Mouse (Mus musculus) layer of hippocampus, adult 2 months (tissue): Measurements from ENCODE around the gene Slc2a5. TPM values are rescaled to one million over a fixed set of nuclear protein-coding genes. Genes with fewer than 3 reads are reported as not detected.

Experiments used
- DNase-seq, 2 experiments: peaks; one replicate each; pipeline ENCODE4 v3.0.0; 2022; ENCODE audit warnings: low spot score in 2 of 2
- H3K27ac ChIP-seq: fragments of 200-600 bp; 2 replicates; pipeline ENCODE4 v1.8.1; 2022
- H3K4me3 ChIP-seq: fragments of 200-600 bp; 2 replicates; pipeline ENCODE4 v1.8.1; 2022; ENCODE audit warnings: mild to moderate bottlenecking
- CTCF ChIP-seq: fragments of 200-600 bp; conservative IDR thresholded peaks from 2 replicates; pipeline ENCODE4 v1.8.1; 2022; ENCODE audit warnings: antibody characterized with exemption, mild to moderate bottlenecking, moderate library complexity
- total RNA-seq, 2 experiments: library from RNA; stranded (reverse); gene quantifications; 2 replicates each; pipeline ENCODE4 v1.2.3; 2021

Gene Slc2a5
- total RNA-seq, 2 experiments from 2014 or later, result 4.6 to 5.5 TPM

DNA sequence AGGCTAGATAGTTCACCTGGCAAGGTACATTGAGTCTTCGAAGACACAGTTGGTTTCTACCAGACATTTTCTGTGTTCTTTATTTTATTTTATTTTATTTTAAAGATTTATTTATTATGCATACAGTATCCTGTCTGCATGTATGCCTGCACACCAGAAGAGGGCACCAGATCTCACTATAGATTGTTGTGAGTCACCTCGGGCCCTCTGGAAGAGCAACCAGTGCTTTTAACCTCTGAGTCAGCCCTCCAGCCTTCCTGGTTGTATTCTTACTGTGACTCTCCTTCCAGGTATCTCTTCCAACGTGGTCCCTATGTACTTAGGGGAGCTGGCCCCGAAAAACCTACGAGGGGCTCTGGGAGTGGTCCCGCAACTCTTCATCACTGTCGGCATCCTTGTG lies 16.2 kb downstream of the Slc2a5 start:
- DNase-seq, result no peak
- TF ChIP-seq CTCF, result peak; percentile 39
- Histone ChIP-seq H3K27ac (no peak overlapping the region), H3K4me3 (no peak overlapping the region)

DNA sequence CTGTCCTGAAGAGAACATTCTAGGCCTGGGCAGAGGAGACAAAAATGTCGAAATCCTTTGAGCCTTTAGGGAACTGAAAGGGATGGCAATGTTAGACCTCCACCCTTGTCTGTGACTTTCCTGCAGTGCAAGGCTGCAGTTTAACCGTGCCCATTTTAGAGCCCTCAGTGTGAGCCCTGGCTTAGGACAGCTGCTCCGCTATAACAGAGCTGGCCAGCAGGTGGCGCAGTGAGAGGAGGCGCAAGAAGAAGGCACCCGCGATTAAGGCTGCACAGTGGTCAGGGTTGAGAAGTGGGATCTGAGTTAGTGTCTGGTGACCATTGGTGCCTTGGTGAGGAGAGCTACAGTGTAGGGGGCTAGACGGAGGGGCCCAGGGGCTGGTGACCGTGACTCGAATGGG lies 17.6 kb downstream of the Slc2a5 start:
- peak; percentile 42 to 81 for DNase-seq
- peak; percentile 97 for TF ChIP-seq CTCF
- no peak overlapping the region for H3K4me3 ChIP-seq
- H3K27ac ChIP-seq, result no peak overlapping the region

DNA sequence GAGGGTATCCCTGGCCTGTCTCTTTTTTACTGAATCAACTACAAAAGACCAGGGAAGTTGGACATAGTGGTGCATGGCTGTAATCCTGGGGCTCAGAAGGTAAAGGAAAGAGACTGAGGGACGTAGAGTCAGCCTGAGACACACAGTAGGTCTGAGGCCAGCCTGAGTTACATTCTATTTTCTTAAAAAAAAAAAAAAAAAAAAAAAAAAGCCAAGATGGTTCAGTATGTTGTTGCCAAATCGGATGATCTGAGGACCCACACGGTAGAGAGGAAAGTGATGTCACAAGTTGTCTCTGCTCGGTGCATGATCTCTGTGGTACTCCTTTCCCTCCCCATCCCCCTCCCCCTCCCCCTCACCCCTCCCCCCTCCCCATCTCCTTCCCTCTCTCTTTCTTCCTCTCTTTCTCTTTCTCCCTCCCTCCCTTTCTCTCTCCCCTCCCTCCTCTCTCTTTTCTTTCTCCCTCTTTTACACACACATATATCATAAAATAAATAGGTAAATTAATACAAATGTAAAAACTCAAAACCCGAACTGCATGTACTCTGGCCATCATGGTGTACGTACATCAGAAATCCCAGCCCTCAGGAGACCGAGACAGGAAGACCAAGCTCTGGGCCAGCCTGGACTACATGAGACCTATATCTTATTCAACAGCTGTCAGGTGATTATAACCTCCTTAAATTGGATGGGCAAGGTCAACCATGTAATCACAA lies 18.4 kb downstream of the Slc2a5 start:
- H3K27ac ChIP-seq, result no peak overlapping the region
- TF ChIP-seq CTCF, result no peak
- no peak for DNase-seq
- H3K4me3 ChIP-seq, result no peak overlapping the region

DNA sequence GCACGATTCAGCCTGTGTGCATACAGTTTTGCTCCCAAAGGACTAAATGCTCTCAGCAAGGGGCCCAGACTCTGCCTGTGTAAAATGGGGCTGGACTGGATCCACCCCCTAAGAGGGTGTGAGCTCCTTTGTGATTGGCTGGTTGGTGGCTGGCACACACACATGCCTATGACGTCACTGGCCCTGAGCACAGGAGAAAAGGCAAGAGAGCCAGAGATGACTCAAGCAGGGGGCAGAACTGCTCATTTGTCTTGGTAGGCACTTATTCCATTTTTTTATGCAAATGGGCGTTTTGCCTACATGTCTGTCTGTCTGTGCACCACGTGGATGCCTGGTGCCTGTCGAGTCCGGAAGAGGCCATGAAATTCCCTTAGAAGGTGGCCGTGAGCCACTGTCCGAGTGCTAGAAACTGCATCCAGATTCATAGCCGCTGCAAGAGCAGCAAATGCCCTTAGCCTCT lies 19.0 kb downstream of the Slc2a5 start:
- Histone ChIP-seq H3K4me3 (peak overlapping the region; percentile 18; the same call in 1 of the 2 replicates), H3K27ac (no peak overlapping the region)
- TF ChIP-seq CTCF, result no peak

DNA sequence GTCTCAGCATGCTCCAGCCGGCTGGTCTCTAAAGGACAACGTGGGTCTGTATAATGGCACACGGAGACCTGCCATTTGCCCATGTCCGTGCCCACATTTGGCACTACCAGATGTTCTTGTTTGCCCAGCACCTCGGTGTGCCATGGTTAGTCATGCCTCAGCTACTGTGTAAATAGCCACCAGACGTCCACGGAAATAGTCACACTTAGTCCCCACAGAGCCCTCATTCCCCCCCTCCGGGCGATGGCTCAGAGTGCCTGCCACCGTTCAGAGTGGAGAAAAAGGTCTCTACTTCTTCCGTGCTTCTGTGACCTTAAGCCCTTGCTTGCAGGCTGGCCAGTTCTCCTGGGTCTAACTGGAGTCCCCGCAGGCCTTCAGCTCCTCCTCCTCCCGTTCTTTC lies 20.0 kb downstream of the Slc2a5 start:
- no peak overlapping the region for H3K4me3 ChIP-seq
- no peak overlapping the region for H3K27ac ChIP-seq
- no peak for DNase-seq
- TF ChIP-seq CTCF, result no peak

More for the DNA sequence above, 19.0 kb downstream of the Slc2a5 start:
- DNase-seq, result peak; percentile 51 to 60

DNA sequence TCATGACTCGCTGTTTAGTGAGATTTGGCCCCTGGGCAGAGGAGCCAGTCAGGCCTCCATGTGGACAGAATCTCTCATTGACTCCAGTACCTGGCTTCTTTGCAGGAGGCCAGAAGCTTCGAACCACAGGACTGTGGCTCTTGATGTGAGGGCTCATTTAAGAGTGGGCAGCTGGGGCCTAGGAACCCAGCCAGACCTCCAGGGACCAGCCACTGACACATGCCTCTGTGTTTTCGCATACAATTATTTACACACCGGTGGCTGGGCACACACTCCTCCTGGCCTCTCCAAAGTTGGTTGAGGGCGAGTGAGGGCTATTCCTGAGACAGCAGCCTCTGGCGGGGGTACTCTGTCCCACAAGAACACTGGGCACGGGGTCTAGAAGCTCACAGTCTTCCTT lies 21.3 kb downstream of the Slc2a5 start:
- Histone ChIP-seq H3K27ac (no peak overlapping the region), H3K4me3 (no peak overlapping the region)
- no peak for TF ChIP-seq CTCF
- no peak for DNase-seq

DNA sequence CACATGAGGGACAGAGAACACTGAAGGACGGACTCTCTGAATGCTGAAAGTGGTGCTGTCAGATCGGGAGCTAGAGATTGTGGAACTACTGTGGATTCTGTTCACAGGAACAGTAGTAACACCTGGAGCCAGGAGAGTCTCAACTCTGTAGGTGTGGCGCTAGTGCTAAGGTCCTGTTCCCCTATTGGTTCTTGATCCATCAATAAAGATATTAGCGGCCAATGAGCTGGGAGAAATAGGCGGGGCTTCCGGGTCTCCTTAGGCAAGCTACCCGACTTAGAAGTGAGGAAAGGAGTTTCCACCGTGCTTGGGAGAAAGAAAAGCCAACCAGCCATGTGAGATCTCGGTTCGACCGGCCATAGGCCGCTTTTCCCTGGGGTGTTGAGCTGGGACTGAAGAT lies 25.2 kb downstream of the Slc2a5 start:
- H3K27ac ChIP-seq, result no peak overlapping the region
- no peak for TF ChIP-seq CTCF
- no peak overlapping the region for H3K4me3 ChIP-seq
- DNase-seq, result no peak

DNA sequence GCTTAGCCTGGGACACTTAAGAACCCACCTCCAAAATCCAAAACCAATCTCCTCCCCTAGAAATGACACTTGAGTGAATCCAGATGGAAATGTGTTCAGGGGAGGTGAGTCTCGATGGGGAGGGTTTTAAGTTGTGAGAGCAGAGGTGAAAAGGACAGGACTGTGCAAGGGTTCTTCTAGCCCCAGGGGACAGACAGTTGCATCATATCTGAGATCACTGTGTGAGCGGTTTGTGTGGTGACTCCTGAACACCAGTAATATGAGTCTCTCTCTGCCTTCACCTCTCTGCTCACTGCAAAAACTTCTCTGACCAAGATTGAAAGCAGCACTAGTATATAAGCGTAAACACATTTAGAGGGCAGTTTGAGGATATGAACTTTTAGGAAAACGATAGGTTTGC lies 27.2 kb downstream of the Slc2a5 start:
- TF ChIP-seq CTCF, result no peak
- H3K27ac ChIP-seq, result no peak overlapping the region
- DNase-seq, result no peak
- no peak overlapping the region for H3K4me3 ChIP-seq

DNA sequence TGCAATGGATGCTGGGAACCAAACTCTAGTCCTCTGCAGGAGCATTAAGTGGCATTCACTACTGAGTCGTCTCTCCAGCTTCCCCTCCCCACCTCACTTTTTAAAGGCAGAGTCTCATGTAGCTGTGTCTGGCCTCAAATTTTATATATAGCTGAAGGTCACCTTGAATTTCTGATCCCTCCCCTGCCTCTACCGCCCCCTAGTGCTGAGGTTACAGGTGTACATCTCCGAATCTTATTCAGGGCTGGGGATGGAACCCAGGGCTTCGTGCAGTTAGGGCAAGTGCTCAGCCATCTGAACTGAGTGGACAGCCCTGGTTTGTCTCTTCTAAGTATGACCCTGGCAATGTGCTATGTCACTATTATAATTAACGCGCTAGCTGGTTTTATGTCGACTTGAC lies 32.0 kb downstream of the Slc2a5 start:
- H3K27ac ChIP-seq, result no peak overlapping the region
- peak; percentile 28; the same call in 1 of the 2 replicates for TF ChIP-seq CTCF
- no peak overlapping the region for H3K4me3 ChIP-seq
- no peak for DNase-seq

DNA sequence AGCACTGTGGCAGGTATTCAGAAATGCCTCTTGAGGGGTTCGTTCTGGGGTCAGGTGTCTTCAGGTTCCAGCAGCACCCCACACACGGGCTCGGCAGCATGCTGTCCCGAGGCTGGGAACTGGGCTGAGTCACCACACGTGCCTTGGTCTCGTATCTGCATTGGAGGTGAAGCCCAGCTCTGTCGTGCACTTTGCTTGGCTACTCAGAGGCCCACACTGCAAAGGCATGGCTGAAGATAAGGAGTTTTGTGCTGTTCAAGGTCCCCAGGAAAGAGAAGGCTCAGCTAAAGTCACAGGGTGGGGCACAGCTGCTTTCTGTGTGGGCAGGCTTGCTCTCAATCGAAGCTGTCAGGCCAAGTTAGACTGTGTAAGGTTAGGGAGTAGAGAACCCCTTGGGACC lies 33.4 kb downstream of the Slc2a5 start:
- no peak for TF ChIP-seq CTCF
- no peak for DNase-seq
- Histone ChIP-seq H3K27ac (no peak overlapping the region), H3K4me3 (no peak overlapping the region)

DNA sequence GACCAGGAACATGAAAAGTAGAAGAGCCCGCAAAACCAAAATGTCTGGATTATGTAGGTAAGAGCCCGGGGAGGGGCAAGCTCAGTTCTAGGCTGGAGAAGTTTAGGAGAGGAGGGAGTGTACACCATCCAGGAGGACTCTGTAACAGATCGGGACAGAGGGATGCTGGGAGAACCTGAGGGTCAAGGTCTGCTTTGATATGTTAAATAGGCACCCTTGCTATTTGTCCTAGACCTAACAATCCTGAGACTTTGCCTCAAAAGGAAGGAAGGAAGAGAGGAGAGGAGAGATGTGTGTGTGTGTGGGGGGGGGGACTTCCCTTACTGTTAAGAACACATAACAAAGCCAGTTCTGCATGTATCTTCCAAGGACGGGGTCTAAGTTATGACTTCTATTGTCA lies 36.2 kb downstream of the Slc2a5 start:
- no peak overlapping the region for H3K4me3 ChIP-seq
- DNase-seq, result no peak
- no peak for TF ChIP-seq CTCF
- H3K27ac ChIP-seq, result no peak overlapping the region

DNA sequence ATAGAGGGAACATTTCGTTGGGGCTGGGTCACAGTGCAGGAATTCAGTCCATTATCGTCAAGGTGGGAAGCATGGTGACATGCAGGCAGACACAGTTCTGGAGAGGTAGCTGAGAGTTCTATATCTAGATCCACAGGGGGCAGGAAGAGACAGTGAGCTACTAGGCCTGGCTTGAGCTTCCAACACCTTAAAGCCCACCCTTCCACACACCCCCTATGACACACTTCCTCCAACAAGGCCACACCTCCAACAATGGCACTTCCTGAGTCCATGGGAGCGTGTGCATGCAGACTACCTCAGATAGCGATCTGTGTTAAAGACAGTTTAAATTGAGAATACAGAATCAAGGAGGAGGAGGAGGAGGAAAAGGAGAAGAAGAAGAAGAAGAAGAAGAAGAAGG lies 36.6 kb downstream of the Slc2a5 start:
- DNase-seq, result no peak
- no peak overlapping the region for H3K27ac ChIP-seq
- no peak overlapping the region for H3K4me3 ChIP-seq
- no peak for TF ChIP-seq CTCF

DNA sequence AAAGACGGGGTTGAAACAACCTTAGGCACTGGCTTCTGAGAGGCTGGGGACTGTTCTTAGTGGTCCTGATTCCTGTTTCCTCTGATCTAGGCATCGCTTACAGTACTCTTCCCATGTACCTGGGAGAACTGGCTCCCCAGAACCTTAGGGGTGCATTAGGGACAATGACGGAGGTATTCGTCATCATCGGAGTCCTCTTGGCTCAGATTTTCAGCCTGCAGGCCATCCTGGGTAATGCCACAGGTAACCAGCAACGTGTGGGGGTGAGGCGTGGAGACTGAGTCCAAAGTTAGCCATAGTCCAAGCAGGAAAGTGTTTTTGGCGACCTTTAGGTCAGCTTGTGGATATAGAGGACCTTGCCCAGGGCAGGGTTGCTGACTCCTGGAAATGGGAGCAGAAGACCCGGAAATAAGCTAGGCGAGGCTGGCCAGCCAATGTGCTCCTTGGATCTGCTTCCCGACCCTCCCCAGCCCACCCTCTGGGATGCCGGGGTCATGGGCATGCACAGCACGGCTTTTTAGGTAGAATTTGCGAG lies 38.3 kb downstream of the Slc2a5 start:
- Histone ChIP-seq H3K4me3 (no peak overlapping the region), H3K27ac (no peak overlapping the region)
- no peak for DNase-seq
- TF ChIP-seq CTCF, result 0 out of 2 replicates have a peak, but pooled peaks have one; percentile 9

DNA sequence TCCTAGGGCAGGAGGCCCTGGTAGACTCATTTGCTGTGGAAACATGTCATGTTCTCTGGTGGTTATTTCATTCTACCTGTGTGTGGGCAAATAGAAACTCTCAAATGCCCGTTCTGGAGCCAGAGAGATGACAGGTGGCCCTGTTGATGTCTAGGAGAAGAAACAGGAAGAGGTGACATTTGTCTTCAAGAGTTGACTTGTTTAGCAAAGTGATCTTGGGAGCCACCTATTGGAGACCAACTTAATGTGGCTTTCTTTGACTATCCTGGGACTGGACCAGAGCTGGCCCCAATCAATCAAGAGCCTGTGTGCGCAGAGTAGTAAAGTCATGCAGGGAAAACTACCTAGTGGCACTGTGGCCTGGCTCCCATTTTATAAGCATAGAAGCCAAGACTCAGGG lies 40.4 kb downstream of the Slc2a5 start:
- no peak for DNase-seq
- no peak overlapping the region for H3K4me3 ChIP-seq
- 0 out of 2 replicates have a peak, but pooled peaks have one; percentile 5 for TF ChIP-seq CTCF
- H3K27ac ChIP-seq, result no peak overlapping the region
